Mouse (Mus musculus) embryonic fibroblast, embryonic 13.5 days (primary cell): ENCODE data around the gene Ncapd2.
A peak's percentile ranks its signal among the peaks of the same experiment; 100 is the strongest.

Experiments used
- CTCF ChIP-seq: IDR thresholded peaks from 2 replicates; pipeline ENCODE4 v1.5.1; 2011; ENCODE audit warnings: mild to moderate bottlenecking, control low read depth, low read length, moderate library complexity, borderline replicate concordance; ENCODE audit not compliant: insufficient read depth
- POLR2A ChIP-seq: IDR thresholded peaks from 2 replicates; pipeline ENCODE4 v1.6.1; 2011; ENCODE audit warnings: low read depth, mild to moderate bottlenecking, control low read depth, low read length, moderate library complexity

GRCm38 (mm10) chr6:125165328-125165891 is 26.1 kb downstream of the Ncapd2 start:
- TF ChIP-seq CTCF (no peak), POLR2A (peak; percentile 100)
